Comparison of ENCODE assay signal across 9 mouse cellular contexts in genomic region chr12:111474893-111475643, GRCm38 (mm10). TPM values are rescaled to one million over a fixed set of nuclear protein-coding genes. Genes with fewer than 3 reads are reported as not detected.
DNase-seq lines count a peak whose midpoint lies in the region; TF ChIP-seq lines count a peak whose summit lies in the region.
"Had no signal": no experiment of that assay in that cellular context is flagged by ENCODE, and none has a peak within 500 bp of the region (broad histone marks: within the 10 kb centered on the region; RNA-seq: fewer than 3 reads in every experiment).

No protein-coding gene starts in this region.

- peak; percentile 48 to 60 for DNase-seq in lung, adult 18-20 months
- no peak for DNase-seq in lung, adult 2 months
- DNase-seq in heart, postnatal 10 days = peak; percentile 88 to 89
- peak; percentile 33 to 44 for DNase-seq in layer of hippocampus, postnatal 36 days
- DNase-seq in testis, postnatal 14 days (ENCODE audit: low spot score) = peak; percentile 46
- no peak for DNase-seq in spleen, postnatal 14 days (ENCODE audit: low spot score in 2 of 2)
- DNase-seq in cerebellum, adult 11-12 months = no peak

- H3K27ac ChIP-seq in embryonic fibroblast, embryonic 13.5 days (ENCODE audit: insufficient read depth, low read length) = no peak overlapping the region
- H3K27ac ChIP-seq: limb, embryonic 12.5 days had no signal

- H3K4me3 ChIP-seq in lung, adult 2 months (replicated peaks; ENCODE audit: extremely low read depth, low read depth, low read length) = no peak overlapping the region
- H3K4me3 ChIP-seq in embryonic fibroblast, embryonic 13.5 days (ENCODE audit: insufficient read depth, low read length) = no peak overlapping the region
- H3K4me3 ChIP-seq: limb, embryonic 12.5 days had no signal

- TF ChIP-seq POLR2A in lung, adult 2 months (IDR thresholded peaks at IDR 0.05; ENCODE audit: borderline replicate concordance, extremely low read depth, low read depth, low read length) = no peak
- no peak for TF ChIP-seq POLR2A in embryonic fibroblast, embryonic 13.5 days (IDR thresholded peaks at IDR 0.05; ENCODE audit: low read depth, low read length)

- no peaks in the 10 kb centered on the region for H3K4me1 ChIP-seq in lung, adult 2 months (ENCODE audit: control insufficient read depth, insufficient read depth, low read length)
- H3K4me1 ChIP-seq in embryonic fibroblast, embryonic 13.5 days (ENCODE audit: control insufficient read depth, insufficient read depth, low read length) = peaks cover 9% of the 10 kb centered on the region

- no peak for TF ChIP-seq CTCF in lung, adult 2 months (IDR thresholded peaks at IDR 0.05; ENCODE audit: insufficient read depth, low read length)
- TF ChIP-seq CTCF in embryonic fibroblast, embryonic 13.5 days (IDR thresholded peaks at IDR 0.05; ENCODE audit: borderline replicate concordance, insufficient read depth, low read length) = 0 out of 2 replicates have a peak, but pooled peaks have one; percentile 18

- intact Hi-C loops in heart, postnatal 10 days (cut with DNase I) = no loop called here

- WGBS in lung, adult 2 months = 51% methylated on average over 8 of the region's 8 CpGs

RNA-seq across cellular contexts. Expression of gene Gm266, which starts 10.6 kb away (rescaled TPM):
- polyA plus RNA-seq in lung, adult 2 months (2012; rRNA removed) = 0.12 and 0.31 TPM in 2 replicates
- 0.72 TPM in 1 of 2 replicates, not detected in the other for polyA plus RNA-seq in embryonic fibroblast, embryonic 13.5 days (2011; ENCODE audit: insufficient read length, low read depth, missing spikeins)
- total RNA-seq in heart, postnatal 10 days (2021) = 1 to 10 TPM; 2.2 to 2.4 TPM
- 1 to 10 TPM; 5.5 to 7.8 TPM for total RNA-seq in layer of hippocampus, postnatal 36 days (2021)

RNA-seq across cellular contexts. Expression of gene Tnfaip2, which starts 32.8 kb away (rescaled TPM):
- 31.7 and 43.6 TPM in 2 replicates for polyA plus RNA-seq in lung, adult 2 months (2012; rRNA removed)
- 46.5 and 58.6 TPM in 2 replicates for polyA plus RNA-seq in embryonic fibroblast, embryonic 13.5 days (2011; ENCODE audit: insufficient read length, low read depth, missing spikeins)
- 10 to 100 TPM; 28.9 to 41.2 TPM for total RNA-seq in heart, postnatal 10 days (2021)
- 1 to 10 TPM in 1 of 2 experiments, under 1 TPM in 1; 0.40 to 1.0 TPM for total RNA-seq in layer of hippocampus, postnatal 36 days (2021)

RNA-seq across cellular contexts. Expression of gene Exoc3l4, which starts 58.3 kb away (rescaled TPM):
- polyA plus RNA-seq in lung, adult 2 months (2012; rRNA removed) = 34.9 and 46.7 TPM in 2 replicates
- polyA plus RNA-seq in embryonic fibroblast, embryonic 13.5 days (2011; ENCODE audit: insufficient read length, low read depth, missing spikeins) = 6.2 and 6.4 TPM in 2 replicates
- 1 to 10 TPM; 5.3 to 8.3 TPM for total RNA-seq in heart, postnatal 10 days (2021)
- 1 to 10 TPM; 3.3 to 5.5 TPM for total RNA-seq in layer of hippocampus, postnatal 36 days (2021)

Comparison
In these comparisons a context has a peak if more than half of its experiments do, and no peak if none do; other contexts are left out.
1. DNase-seq: peak in lung, adult 18-20 months (2 of 2), heart, postnatal 10 days (2 of 2), layer of hippocampus, postnatal 36 days (2 of 2) and testis, postnatal 14 days (single experiment); none in lung, adult 2 months (single experiment), spleen, postnatal 14 days (0 of 2) and cerebellum, adult 11-12 months (single experiment).
2. RNA of gene Tnfaip2, which starts 32.8 kb away (total RNA-seq): 28.9 to 41.2 TPM in heart, postnatal 10 days; 0.40 to 1.0 TPM in layer of hippocampus, postnatal 36 days; every median in the first group is over 10 times any median in the second.